Mouse (Mus musculus) stomach, postnatal 0 days (tissue): ENCODE measurements at regions not wholly inside any gene's neighbourhood (a gene's known extent, or its start where the extent isn't known, plus 50 kb on each side); places are given as distances from the start of the nearest gene placed in this dataset.

Experiments
- ATAC-seq: fragments of 200-750 bp; cut with Nextera tagmentation; 2 replicates; pipeline ENCODE4 v1.8.0; 2017; ENCODE audit not compliant: low FRiP score, low TSS enrichment
- DNase-seq: peaks from one replicate; pipeline ENCODE4 v3.0.0-alpha.2; 2016; ENCODE audit warnings: low spot score
- H3K27ac ChIP-seq: fragments of 300-500 bp; sonication (generic); replicated peaks from 2 replicates; pipeline ENCODE4 v1.5.1; 2014; ENCODE audit warnings: mild to moderate bottlenecking, control low read depth
- H3K27me3 ChIP-seq: fragments of 300-500 bp; sonication (generic); 2 replicates; pipeline ENCODE4 v1.6.1; 2014; ENCODE audit warnings: low read length; ENCODE audit not compliant: control insufficient read depth, insufficient read depth
- H3K36me3 ChIP-seq: fragments of 300-500 bp; sonication (generic); 2 replicates; pipeline ENCODE4 v1.6.1; 2014; ENCODE audit warnings: low read length, mixed read lengths; ENCODE audit not compliant: control insufficient read depth, insufficient read depth
- H3K4me1 ChIP-seq: fragments of 300-500 bp; sonication (generic); replicated peaks from 2 replicates; pipeline ENCODE4 v1.6.1; 2014; ENCODE audit warnings: antibody characterized with exemption; ENCODE audit not compliant: control insufficient read depth, insufficient read depth
- H3K4me2 ChIP-seq: fragments of 300-500 bp; sonication (generic); replicated peaks from 2 replicates; pipeline ENCODE4 v1.6.1; 2014; ENCODE audit warnings: low read depth, mild to moderate bottlenecking, control low read depth, moderate library complexity
- H3K4me3 ChIP-seq: fragments of 300-500 bp; sonication (generic); 2 replicates; pipeline ENCODE4 v1.5.1; 2014; ENCODE audit warnings: low read depth, low read length, control low read depth
- H3K9ac ChIP-seq: fragments of 300-500 bp; sonication (generic); 2 replicates; pipeline ENCODE4 v1.6.1; 2014; ENCODE audit warnings: mild to moderate bottlenecking, low read length, control low read depth, mixed read lengths
- H3K9me3 ChIP-seq: fragments of 300-500 bp; sonication (generic); 2 replicates; pipeline ENCODE4 v1.6.1; 2016; ENCODE audit warnings: low read length; ENCODE audit not compliant: control insufficient read depth
- CTCF ChIP-seq: IDR thresholded peaks from 2 replicates; pipeline ENCODE4 v1.5.1; 2016; ENCODE audit warnings: antibody characterized with exemption, low read depth, mild to moderate bottlenecking, moderate library complexity
- EP300 ChIP-seq: optimal IDR thresholded peaks from 2 replicates; pipeline ENCODE3; 2016; ENCODE audit warnings: antibody characterized with exemption
- WGBS: fragments of 180-500 bp; shearing (Covaris S2); extraction: QIAGEN DNeasy Blood & Tissue Kit; methylation state at CpG from one replicate; pipeline ENCODE4 v1.1.7; 2014; 5-methylcytosine and 5-hydroxymethylcytosine counted together

DNA sequence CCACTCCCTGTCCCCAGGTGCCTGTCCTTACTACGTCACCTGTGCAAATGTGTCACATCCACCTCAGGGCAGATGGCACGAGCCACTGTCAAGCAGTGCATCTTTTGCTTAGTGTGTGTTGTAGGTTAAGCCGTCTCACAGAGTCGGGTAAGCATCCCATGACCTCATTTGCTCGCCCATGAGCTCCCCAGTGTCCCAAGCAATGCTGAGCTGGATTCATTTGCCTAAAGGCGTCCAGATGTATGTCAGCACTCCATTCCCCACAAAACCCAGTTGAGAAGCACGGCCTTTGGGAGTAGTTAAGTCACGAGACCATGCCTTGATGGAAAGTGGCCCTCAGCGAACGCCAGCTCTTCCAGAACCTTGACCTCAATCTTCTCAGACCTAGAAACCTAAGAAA lies 242.7 kb upstream of the Sulf2 start:
- no peak overlapping the region; the same call in 1 of the 2 replicates for H3K27ac ChIP-seq
- no peaks in the 10 kb centered on the region for H3K36me3 ChIP-seq
- TF ChIP-seq CTCF (no peak), EP300 (no peak)
- 0 out of 2 replicates have a peak, but pooled peaks cover 3% of the 10 kb centered on the region for H3K4me1 ChIP-seq
- DNase-seq (no peak), ATAC-seq (no peak)
- no peak overlapping the region for H3K4me2 ChIP-seq
- H3K4me3 ChIP-seq: no peak overlapping the region
- WGBS: 80% methylated on average over 10 of the region's 10 CpGs
- H3K9me3 ChIP-seq: no peaks in the 10 kb centered on the region
- H3K9ac ChIP-seq: no peak overlapping the region
- H3K27me3 ChIP-seq: no peaks in the 10 kb centered on the region

DNA sequence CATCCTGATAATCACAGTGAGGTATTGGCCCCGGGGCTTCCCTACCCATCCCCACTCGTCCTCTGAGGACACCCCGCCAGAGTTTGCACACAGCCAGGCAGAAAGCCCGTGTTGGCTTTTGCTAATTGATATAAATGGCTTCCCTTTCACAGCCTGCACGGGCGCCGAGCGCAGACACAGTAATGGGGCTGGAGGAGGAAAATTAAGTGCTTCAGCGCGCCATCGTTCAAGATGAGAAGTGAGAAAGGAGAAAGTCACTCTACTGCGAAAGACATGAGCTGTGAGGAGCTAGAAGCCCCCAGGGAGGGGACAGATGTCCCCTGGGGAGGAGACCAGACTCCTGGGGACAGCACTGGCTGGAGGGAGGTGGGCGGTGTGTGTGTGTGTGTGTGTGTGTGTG lies 239.2 kb upstream of the Sulf2 start:
- Histone ChIP-seq H3K9ac (no peak overlapping the region), H3K27ac (no peak overlapping the region), H3K36me3 (no peaks in the 10 kb centered on the region), H3K9me3 (no peaks in the 10 kb centered on the region), H3K4me2 (no peak overlapping the region), H3K4me1 (0 out of 2 replicates have a peak, but pooled peaks cover 3% of the 10 kb centered on the region), H3K4me3 (no peak overlapping the region), H3K27me3 (no peaks in the 10 kb centered on the region)
- WGBS: 52% methylated on average over 13 of the region's 13 CpGs
- DNase-seq (no peak), ATAC-seq (no peak)
- TF ChIP-seq CTCF (no peak), EP300 (no peak)

DNA sequence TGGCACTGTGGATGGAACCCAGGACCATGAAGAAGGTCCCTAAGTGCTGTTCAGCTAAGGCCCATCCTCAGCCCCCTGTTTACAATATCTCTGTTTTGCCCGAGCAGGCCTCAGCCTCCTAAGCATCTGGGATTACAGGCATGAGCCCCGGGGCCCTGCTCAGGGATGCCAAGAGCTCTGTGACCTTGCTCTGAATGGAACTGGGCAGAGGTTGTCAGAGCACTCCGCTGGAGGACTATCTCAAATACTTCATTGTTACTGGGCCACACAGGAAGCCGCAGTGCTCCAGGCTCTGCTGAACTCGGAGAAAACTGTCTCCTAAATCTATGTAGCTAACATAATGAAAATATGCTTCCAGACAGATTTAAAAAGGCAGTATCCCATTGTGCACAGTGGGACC lies 235.7 kb upstream of the Sulf2 start:
- DNase-seq: no peak
- Histone ChIP-seq H3K27me3 (no peaks in the 10 kb centered on the region), H3K4me3 (no peak overlapping the region), H3K4me2 (no peak overlapping the region), H3K4me1 (no peaks in the 10 kb centered on the region), H3K9me3 (no peaks in the 10 kb centered on the region), H3K36me3 (no peaks in the 10 kb centered on the region), H3K27ac (no peak overlapping the region), H3K9ac (no peak overlapping the region)
- ATAC-seq: no peak
- TF ChIP-seq EP300 (no peak), CTCF (no peak)
- WGBS: 29% methylated on average over 5 of the region's 5 CpGs

- Histone ChIP-seq H3K9me3 (no peaks in the 10 kb centered on the region), H3K27me3 (no peaks in the 10 kb centered on the region), H3K4me3 (no peak overlapping the region), H3K27ac (no peak overlapping the region), H3K36me3 (no peaks in the 10 kb centered on the region), H3K9ac (no peak overlapping the region), H3K4me1 (no peaks in the 10 kb centered on the region), H3K4me2 (no peak overlapping the region)
- WGBS: 57% methylated on average over 6 of the region's 6 CpGs
- ATAC-seq (no peak), DNase-seq (no peak)
- TF ChIP-seq EP300: no peak
- TF ChIP-seq CTCF: no peak
Observed at GRCm38 (mm10) chr2:166388050-166388449, 232.6 kb upstream of the Sulf2 start.

GRCm38 (mm10) chr2:166386817-166387216 lies 231.4 kb upstream of the Sulf2 start:
- 69% methylated on average over 5 of the region's 5 CpGs for WGBS
- Histone ChIP-seq H3K27ac (no peak overlapping the region), H3K36me3 (no peaks in the 10 kb centered on the region), H3K27me3 (no peaks in the 10 kb centered on the region), H3K9ac (no peak overlapping the region), H3K9me3 (no peaks in the 10 kb centered on the region), H3K4me2 (no peak overlapping the region), H3K4me1 (no peaks in the 10 kb centered on the region), H3K4me3 (no peak overlapping the region)
- TF ChIP-seq CTCF (no peak), EP300 (no peak)
- no peak for DNase-seq
- no peak for ATAC-seq

DNA sequence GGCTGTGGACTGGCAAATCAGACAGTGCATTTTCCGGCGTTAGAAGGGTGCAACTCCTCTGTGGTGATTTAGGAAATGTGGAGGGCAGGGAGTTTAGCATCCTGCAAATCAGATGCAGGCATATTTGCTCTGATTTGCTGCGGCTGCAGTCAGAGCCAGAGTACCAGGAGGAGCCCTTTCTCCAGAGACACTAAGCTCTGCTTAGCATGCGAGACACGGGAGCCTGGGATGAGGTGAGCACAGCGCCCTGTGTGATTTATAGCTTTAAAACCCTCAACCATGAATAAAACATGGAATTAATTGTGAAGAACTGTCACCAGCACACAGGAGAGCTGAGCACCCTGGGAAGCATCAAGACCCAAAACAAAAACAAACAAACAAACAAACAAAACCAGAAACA lies 229.1 kb upstream of the Sulf2 start:
- WGBS: 69% methylated on average over 6 of the region's 6 CpGs
- no peak overlapping the region for H3K4me2 ChIP-seq
- DNase-seq: no peak
- ATAC-seq: no peak
- H3K27ac ChIP-seq: no peak overlapping the region
- no peak overlapping the region for H3K4me3 ChIP-seq
- TF ChIP-seq EP300: no peak
- no peak for TF ChIP-seq CTCF
- H3K4me1 ChIP-seq: no peaks in the 10 kb centered on the region
- H3K27me3 ChIP-seq: no peaks in the 10 kb centered on the region
- H3K9me3 ChIP-seq: no peaks in the 10 kb centered on the region
- no peaks in the 10 kb centered on the region for H3K36me3 ChIP-seq
- H3K9ac ChIP-seq: no peak overlapping the region
